Mouse (Mus musculus): ENCODE data around the gene Fes.

The Fes gene

GRCm38 (mm10) chr7:80374280-80374679 lies 13.5 kb downstream of the Fes start:
- no peak for DNase-seq

- no peak for DNase-seq
Observed at GRCm38 (mm10) chr7:80373850-80374249, 13.9 kb downstream of the Fes start.

GRCm38 (mm10) chr7:80373352-80373751 lies 14.4 kb downstream of the Fes start:
- no peak for DNase-seq

- no peak for DNase-seq
Observed at GRCm38 (mm10) chr7:80372667-80373066, 15.1 kb downstream of the Fes start.

GRCm38 (mm10) chr7:80372166-80372565 lies 15.6 kb downstream of the Fes start:
- DNase-seq: no peak

GRCm38 (mm10) chr7:80371041-80371751 lies 16.6 kb downstream of the Fes start, which contains the start of gene Man2a2:
Gene Man2a2, minus strand, starts transcription at chr7:80371375.
- DNase-seq: peak; percentile 67 to 90

GRCm38 (mm10) chr7:80370649-80371040 lies 17.1 kb downstream of the Fes start:
- DNase-seq: peak; percentile 84 to 92

GRCm38 (mm10) chr7:80369967-80370431 lies 17.7 kb downstream of the Fes start:
- no peak for DNase-seq

- no peak for DNase-seq
Observed at GRCm38 (mm10) chr7:80369461-80369860, 18.3 kb downstream of the Fes start.

GRCm38 (mm10) chr7:80368635-80369421 lies 18.9 kb downstream of the Fes start:
- no peak for DNase-seq

- no peak for DNase-seq
Observed at GRCm38 (mm10) chr7:80368009-80368408, 19.7 kb downstream of the Fes start.

- DNase-seq: no peak
Observed at GRCm38 (mm10) chr7:80367232-80367631, 20.5 kb downstream of the Fes start.

GRCm38 (mm10) chr7:80365759-80366158 lies 22.0 kb downstream of the Fes start:
- DNase-seq: peak; percentile 50 to 63

GRCm38 (mm10) chr7:80360435-80360834 lies 27.3 kb downstream of the Fes start:
- no peak for DNase-seq

- DNase-seq: no peak
Observed at GRCm38 (mm10) chr7:80358039-80358438, 29.7 kb downstream of the Fes start.

GRCm38 (mm10) chr7:80357156-80357555 lies 30.6 kb downstream of the Fes start:
- DNase-seq: no peak

GRCm38 (mm10) chr7:80356351-80356750 lies 31.4 kb downstream of the Fes start:
- no peak for DNase-seq

GRCm38 (mm10) chr7:80352920-80353319 lies 34.8 kb downstream of the Fes start:
- DNase-seq: no peak

- no peak for DNase-seq
Observed at GRCm38 (mm10) chr7:80350808-80351207, 36.9 kb downstream of the Fes start.

- DNase-seq: no peak
Observed at GRCm38 (mm10) chr7:80347670-80348586, 39.8 kb downstream of the Fes start.

- DNase-seq: no peak
Observed at GRCm38 (mm10) chr7:80346830-80347229, 40.9 kb downstream of the Fes start.

- DNase-seq: no peak
Observed at GRCm38 (mm10) chr7:80346173-80346572, 41.6 kb downstream of the Fes start.

Measured in kidney, postnatal 36 days (tissue).